Comparison of ENCODE assay signal across 28 mouse cellular contexts in genomic region chr7:98331932-98332331, GRCm38 (mm10). TPM values are rescaled to one million over a fixed set of nuclear protein-coding genes. Genes with fewer than 3 reads are reported as not detected.
A peak's percentile ranks its signal among the peaks of the same experiment; 100 is the strongest.
DNase-seq lines count a peak whose midpoint lies in the region; ATAC-seq lines count a peak whose summit lies in the region.
"Had no signal": no experiment of that assay in that cellular context is flagged by ENCODE, and none has a peak within 500 bp of the region (broad histone marks: within the 10 kb centered on the region; RNA-seq: fewer than 3 reads in every experiment).

No protein-coding gene starts in this region.

- H3K27ac ChIP-seq in heart, embryonic 10.5 days: 0 out of 2 replicates have a peak overlapping the region, but pooled peaks have one; percentile 18
- H3K27ac ChIP-seq in kidney, embryonic 14.5 days (ENCODE audit: low read depth, low read length): no peak overlapping the region
- peak overlapping the region; percentile 61; the same call in 1 of the 2 replicates for H3K27ac ChIP-seq in liver, embryonic 12.5 days
- peak overlapping the region; percentile 38; the same call in 1 of the 2 replicates for H3K27ac ChIP-seq in liver, embryonic 16.5 days (ENCODE audit: low read length)
- H3K27ac ChIP-seq: gastrocnemius, adult 2 months; hindbrain, embryonic 10.5 days; hindbrain, embryonic 15.5 days; layer of hippocampus, adult 2 months; left cerebral cortex, adult 2 months; limb, embryonic 12.5 days; lung, embryonic 15.5 days; midbrain, embryonic 13.5 days; neural tube, embryonic 13.5 days had no signal

- no peaks in the 10 kb centered on the region for H3K27me3 ChIP-seq in heart, embryonic 10.5 days (ENCODE audit: insufficient read depth, poor library complexity, severe bottlenecking)
- H3K27me3 ChIP-seq in kidney, embryonic 14.5 days (ENCODE audit: control insufficient read depth, insufficient read depth, low read length): no peaks in the 10 kb centered on the region
- no peaks in the 10 kb centered on the region for H3K27me3 ChIP-seq in liver, embryonic 12.5 days (replicated peaks)
- H3K27me3 ChIP-seq in liver, embryonic 16.5 days (ENCODE audit: control insufficient read depth, insufficient read depth, low read depth, low read length): no peaks in the 10 kb centered on the region
- H3K27me3 ChIP-seq: CH12.LX; hindbrain, embryonic 15.5 days; limb, embryonic 12.5 days; lung, embryonic 15.5 days; megakaryocyte, embryonic 14.5 days; midbrain, embryonic 13.5 days; neural tube, embryonic 13.5 days had no signal

- H3K4me2 ChIP-seq in kidney, embryonic 14.5 days (replicated peaks; ENCODE audit: low read depth, low read length): no peak overlapping the region
- no peak overlapping the region for H3K4me2 ChIP-seq in liver, embryonic 12.5 days
- no peak overlapping the region for H3K4me2 ChIP-seq in liver, embryonic 16.5 days (ENCODE audit: low read depth, low read length)
- H3K4me2 ChIP-seq: hindbrain, embryonic 15.5 days; limb, embryonic 12.5 days; lung, embryonic 15.5 days; midbrain, embryonic 13.5 days; neural tube, embryonic 13.5 days had no signal

- H3K9me3 ChIP-seq in heart, embryonic 10.5 days: no peaks in the 10 kb centered on the region
- no peaks in the 10 kb centered on the region for H3K9me3 ChIP-seq in kidney, embryonic 14.5 days (ENCODE audit: control insufficient read depth, low read length)
- H3K9me3 ChIP-seq in liver, embryonic 12.5 days (replicated peaks): no peaks in the 10 kb centered on the region
- H3K9me3 ChIP-seq in liver, embryonic 16.5 days (replicated peaks; ENCODE audit: control insufficient read depth, low read length): no peaks in the 10 kb centered on the region
- H3K9me3 ChIP-seq: hindbrain, embryonic 10.5 days; hindbrain, embryonic 15.5 days; limb, embryonic 12.5 days; lung, embryonic 15.5 days; megakaryocyte, embryonic 14.5 days; midbrain, embryonic 13.5 days; neural tube, embryonic 13.5 days had no signal

- peaks cover 35% of the 10 kb centered on the region for H3K4me1 ChIP-seq in heart, embryonic 10.5 days
- peaks cover 4% of the 10 kb centered on the region; the same call in 1 of the 2 replicates for H3K4me1 ChIP-seq in kidney, embryonic 14.5 days (ENCODE audit: control insufficient read depth, insufficient read depth, low read length)
- H3K4me1 ChIP-seq in liver, embryonic 12.5 days: peaks cover 65% of the 10 kb centered on the region
- H3K4me1 ChIP-seq in liver, embryonic 16.5 days (ENCODE audit: control insufficient read depth, low read depth, low read length): peaks cover 29% of the 10 kb centered on the region
- H3K4me1 ChIP-seq: hindbrain, embryonic 10.5 days; limb, embryonic 12.5 days; midbrain, embryonic 13.5 days; neural tube, embryonic 13.5 days had no signal

- peak; percentile 22; the same call in 1 of the 2 replicates for ATAC-seq in kidney, embryonic 14.5 days (ENCODE audit: low FRiP score, low TSS enrichment)
- ATAC-seq in liver, embryonic 12.5 days: no peak
- no peak for ATAC-seq in liver, embryonic 16.5 days (ENCODE audit: low read depth)
- ATAC-seq: activated CD4-positive, CD25-positive, alpha-beta regulatory T cell, adult 4 months; midbrain, embryonic 13.5 days had no signal

- no peak overlapping the region for H3K9ac ChIP-seq in kidney, embryonic 14.5 days (ENCODE audit: low read depth, low read length)
- no peak overlapping the region for H3K9ac ChIP-seq in liver, embryonic 12.5 days
- H3K9ac ChIP-seq in liver, embryonic 16.5 days (ENCODE audit: low read depth, low read length): no peak overlapping the region
- H3K9ac ChIP-seq: hindbrain, embryonic 15.5 days; limb, embryonic 12.5 days; lung, embryonic 15.5 days; midbrain, embryonic 13.5 days; neural tube, embryonic 13.5 days had no signal

- no peak for DNase-seq in heart, embryonic 10.5 days (ENCODE audit: low spot score)
- DNase-seq in heart, adult 9 months (ENCODE audit: low spot score in 2 of 2): no peak
- DNase-seq in kidney, adult 9 months: no peak
- no peak for DNase-seq in liver
- no peak for DNase-seq in testis, postnatal 10 days (ENCODE audit: low spot score)
- DNase-seq: adrenal gland, adult 2 months; cerebellum, adult 2 months; cerebellum, postnatal 14 days; gastrocnemius, adult 2 months; gastrocnemius, postnatal 36 days; heart, adult 18-20 months; lung, postnatal 4 days; thymus, postnatal 4 days had no signal

- 31% methylated on average over 3 of the region's 3 CpGs for WGBS in heart, embryonic 10.5 days
- WGBS in kidney, embryonic 14.5 days: 18% methylated on average over 3 of the region's 3 CpGs
- WGBS in liver, embryonic 12.5 days (ENCODE audit: insufficient replicate concordance): 11% methylated on average over 3 of the region's 3 CpGs
- 7% methylated on average over 3 of the region's 3 CpGs for WGBS in liver, embryonic 16.5 days (ENCODE audit: insufficient replicate concordance)

- no peak overlapping the region for H3K4me3 ChIP-seq in heart, embryonic 10.5 days
- no peak overlapping the region for H3K4me3 ChIP-seq in kidney, embryonic 14.5 days (ENCODE audit: low read length)
- no peak overlapping the region for H3K4me3 ChIP-seq in liver, embryonic 12.5 days
- no peak overlapping the region for H3K4me3 ChIP-seq in liver, embryonic 16.5 days (ENCODE audit: low read depth, low read length)
- H3K4me3 ChIP-seq: erythroblast, embryonic 14.5 days; gastrocnemius, adult 2 months; hindbrain, embryonic 10.5 days; hindbrain, embryonic 15.5 days; layer of hippocampus, adult 2 months; left cerebral cortex, adult 2 months; limb, embryonic 12.5 days; lung, embryonic 15.5 days; megakaryocyte, embryonic 14.5 days; midbrain, embryonic 13.5 days; neural tube, embryonic 13.5 days had no signal

- no peaks in the 10 kb centered on the region for H3K36me3 ChIP-seq in heart, embryonic 10.5 days
- no peaks in the 10 kb centered on the region for H3K36me3 ChIP-seq in kidney, embryonic 14.5 days (ENCODE audit: control insufficient read depth, insufficient read depth, low read length)
- no peaks in the 10 kb centered on the region for H3K36me3 ChIP-seq in liver, embryonic 12.5 days
- no peaks in the 10 kb centered on the region for H3K36me3 ChIP-seq in liver, embryonic 16.5 days (ENCODE audit: control insufficient read depth, insufficient read depth)
- H3K36me3 ChIP-seq: hindbrain, embryonic 10.5 days; hindbrain, embryonic 15.5 days; limb, embryonic 12.5 days; lung, embryonic 15.5 days; midbrain, embryonic 13.5 days; neural tube, embryonic 13.5 days had no signal

RNA-seq across cellular contexts. Expression of gene Acer3, which starts 10.9 kb away (rescaled TPM):
- polyA plus RNA-seq in heart, embryonic 10.5 days (2016; fragmentation: Nextera tagmentation; extraction: Ambion mirVana): 25.7 and 32.7 TPM in 2 replicates
- 25.6 and 27.4 TPM in 2 replicates for polyA plus RNA-seq in kidney, embryonic 14.5 days (2014; fragmentation: Nextera tagmentation; extraction: Ambion mirVana)
- polyA plus RNA-seq in liver, embryonic 12.5 days (2016; fragmentation: Nextera tagmentation; extraction: Ambion mirVana): 24.6 and 26.6 TPM in 2 replicates
- 22.6 and 23.2 TPM in 2 replicates for polyA plus RNA-seq in liver, embryonic 16.5 days (2015; fragmentation: Nextera tagmentation; extraction: Ambion mirVana)

RNA-seq across cellular contexts. Expression of gene Tsku, which starts 29.2 kb away (rescaled TPM):
- polyA plus RNA-seq in heart, embryonic 10.5 days (2016; fragmentation: Nextera tagmentation; extraction: Ambion mirVana): 5.6 and 5.7 TPM in 2 replicates
- 12.6 and 12.7 TPM in 2 replicates for polyA plus RNA-seq in kidney, embryonic 14.5 days (2014; fragmentation: Nextera tagmentation; extraction: Ambion mirVana)
- 1.6 and 2.1 TPM in 2 replicates for polyA plus RNA-seq in liver, embryonic 12.5 days (2016; fragmentation: Nextera tagmentation; extraction: Ambion mirVana)
- polyA plus RNA-seq in liver, embryonic 16.5 days (2015; fragmentation: Nextera tagmentation; extraction: Ambion mirVana): 1.9 and 2.4 TPM in 2 replicates
- polyA plus RNA-seq: activated CD4-positive, CD25-positive, alpha-beta regulatory T cell, adult 4 months; erythroblast, embryonic 14.5 days had no signal
